Mouse (Mus musculus) C2C12 (cell line): ENCODE data around the gene Lipt1. TPM values are rescaled to one million over a fixed set of nuclear protein-coding genes. Genes with fewer than 3 reads are reported as not detected.

Experiments used
- H3K27me3 ChIP-seq: one replicate; pipeline ENCODE4 v1.6.1; 2011; ENCODE audit not compliant: control insufficient read depth, insufficient read depth, insufficient read length
- H3K36me3 ChIP-seq: one replicate; pipeline ENCODE4 v1.6.1; 2011; ENCODE audit not compliant: control insufficient read depth, insufficient read depth
- H3K4me3 ChIP-seq: one replicate; pipeline ENCODE4 v1.5.1; 2011; ENCODE audit warnings: mild to moderate bottlenecking, control low read depth; ENCODE audit not compliant: poor library complexity, insufficient read depth, severe bottlenecking
- H3K79me2 ChIP-seq: one replicate; pipeline ENCODE4 v1.6.1; 2011; ENCODE audit not compliant: control insufficient read depth, insufficient read depth
- H3K79me3 ChIP-seq: one replicate; pipeline ENCODE4 v1.6.1; 2011; ENCODE audit warnings: low read depth, control low read depth
- H3ac ChIP-seq: one replicate; pipeline ENCODE3; 2011; ENCODE audit warnings: low read depth; ENCODE audit not compliant: control insufficient read depth, insufficient read length
- CEBPB ChIP-seq: IDR thresholded peaks from one replicate; pipeline ENCODE4 v1.6.1; 2011; ENCODE audit warnings: low read depth, mild to moderate bottlenecking, control low read depth, moderate library complexity
- CTCF ChIP-seq: IDR thresholded peaks from one replicate; pipeline ENCODE4 v1.5.1; 2011; ENCODE audit not compliant: control insufficient read depth, insufficient read depth, insufficient read length
- FOSL1 ChIP-seq: IDR thresholded peaks from one replicate; pipeline ENCODE4 v1.8.0; 2011; ENCODE audit warnings: mild to moderate bottlenecking, low read length; ENCODE audit not compliant: poor library complexity, insufficient read depth, severe bottlenecking
- MAX ChIP-seq: IDR thresholded peaks from one replicate; pipeline ENCODE4 v1.6.1; 2011; ENCODE audit warnings: mild to moderate bottlenecking, control low read depth
- MYOD1 ChIP-seq: IDR thresholded peaks from one replicate; pipeline ENCODE4 v1.6.1; 2011; ENCODE audit warnings: low read depth; ENCODE audit not compliant: control insufficient read depth, insufficient read length
- MYOG ChIP-seq: IDR thresholded peaks from one replicate; pipeline ENCODE4 v1.6.1; 2011; ENCODE audit not compliant: control insufficient read depth, insufficient read length; ENCODE audit errors: extremely low read depth
- USF1 ChIP-seq: IDR thresholded peaks from one replicate; pipeline ENCODE4 v1.6.1; 2011; ENCODE audit warnings: low read depth, mild to moderate bottlenecking, control low read depth, moderate library complexity
- polyA plus RNA-seq: library from polyadenylated mRNA; unstranded; fragments of >200 nt; fragmentation: generic; extraction: Trizol; gene quantifications from one replicate; pipeline ENCODE4 v1.2.1, GENCODE M21; 2012; ENCODE audit warnings: missing spikeins

The Lipt1 gene
- polyA plus RNA-seq, 1 experiment: 5.8 TPM

DNA sequence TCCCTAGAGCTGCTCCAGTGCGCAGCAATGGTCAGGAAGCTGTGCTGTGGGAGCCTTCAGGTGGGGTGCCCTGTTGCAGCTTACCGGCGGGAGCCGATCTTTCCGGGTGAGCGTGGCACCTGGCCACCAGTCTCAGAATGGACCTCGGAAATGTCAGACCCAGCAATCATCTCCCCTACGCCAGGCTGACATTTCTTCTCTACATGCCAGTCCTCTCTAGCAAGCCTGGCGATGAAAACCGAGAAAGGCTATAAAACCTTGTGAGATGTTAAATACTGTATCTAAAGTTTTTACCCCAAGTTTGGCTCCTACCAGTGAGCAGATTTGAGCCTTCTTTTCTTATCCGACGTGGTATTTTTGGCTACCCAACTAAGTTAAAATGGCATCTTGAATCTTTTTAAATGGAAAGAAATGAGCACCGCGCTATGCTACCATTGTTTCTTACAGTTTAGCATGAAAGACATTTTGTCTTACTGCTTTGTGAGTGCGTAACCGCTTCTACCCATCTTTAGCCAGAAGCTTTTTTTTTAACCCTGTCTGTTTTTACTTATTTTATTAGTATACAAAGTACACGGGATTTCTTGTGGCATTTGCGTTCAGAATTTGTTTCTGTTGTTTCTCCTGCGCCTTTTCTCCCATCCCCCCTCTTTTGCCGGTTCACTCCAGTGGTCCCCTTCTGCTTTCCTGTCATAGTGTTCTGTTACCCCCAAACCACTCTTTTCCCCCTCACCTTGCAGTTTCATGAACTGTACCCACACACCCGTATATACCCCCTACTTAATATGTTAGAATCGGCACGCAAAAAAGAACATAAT lies 5.9 kb upstream of the Lipt1 start:
- H3ac ChIP-seq: peak overlapping the region; percentile 77
- no peaks in the 10 kb centered on the region for H3K27me3 ChIP-seq
- H3K79me3 ChIP-seq: no peaks in the 10 kb centered on the region
- no peak for TF ChIP-seq CEBPB
- TF ChIP-seq CTCF: no peak
- peak overlapping the region; percentile 38 for H3K4me3 ChIP-seq
- H3K36me3 ChIP-seq: no peaks in the 10 kb centered on the region
- no peaks in the 10 kb centered on the region for H3K79me2 ChIP-seq

DNA sequence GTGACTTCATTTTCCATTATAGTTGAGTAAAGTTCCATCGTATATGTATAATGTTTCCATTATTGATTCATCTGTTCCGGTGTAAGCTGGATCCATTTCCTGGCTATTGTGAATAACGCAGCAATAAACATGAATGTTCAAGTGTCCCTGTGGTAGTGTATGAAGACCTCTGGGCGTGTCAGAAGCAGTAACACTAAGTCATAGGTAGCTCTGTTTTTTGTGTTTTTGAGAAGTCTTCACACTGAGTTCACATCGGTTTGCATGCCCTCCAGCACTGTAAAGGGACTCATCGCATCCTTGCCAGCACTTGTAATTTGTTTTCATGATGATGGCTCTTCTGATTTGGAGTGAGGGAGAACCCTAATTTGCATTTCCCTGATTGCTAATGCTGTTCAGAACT lies 5.3 kb upstream of the Lipt1 start, which contains the start of gene Tsga10:
TSS of gene Tsga10 (minus strand) at position 144 of the 400 bp plus-strand sequence.
- Histone ChIP-seq H3ac (peak within 1 kb of the TSS; percentile 77), H3K79me3 (no peaks in the 10 kb centered on the region), H3K36me3 (no peaks in the 10 kb centered on the region), H3K79me2 (no peaks in the 10 kb centered on the region), H3K4me3 (peak within 1 kb of the TSS; percentile 38), H3K27me3 (no peaks in the 10 kb centered on the region)
- TF ChIP-seq MAX (no peak), USF1 (no peak), CEBPB (no peak), MYOD1 (no peak), CTCF (no peak), MYOG (no peak), FOSL1 (no peak)

DNA sequence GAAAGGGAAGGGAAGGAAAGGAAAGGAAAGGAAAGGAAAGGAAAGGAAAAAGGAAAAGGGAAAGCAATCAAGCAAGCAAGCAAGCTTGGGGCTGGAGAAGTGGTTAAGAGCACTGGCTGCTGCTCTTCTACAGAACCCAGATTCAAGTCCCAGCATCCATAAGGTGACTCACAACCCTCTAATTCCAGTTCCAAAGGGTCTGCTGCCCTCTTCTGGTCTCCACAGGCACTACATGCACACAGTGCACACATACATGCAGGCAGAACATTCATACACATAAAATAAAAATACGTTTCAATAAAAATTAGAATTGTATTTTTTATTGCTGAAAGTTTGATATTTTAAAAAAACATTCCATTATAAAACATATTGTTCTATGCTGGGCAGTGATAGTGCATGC lies 4.5 kb upstream of the Lipt1 start:
- TF ChIP-seq CTCF (peak; percentile 50), FOSL1 (no peak), MAX (no peak)
- no peaks in the 10 kb centered on the region for H3K27me3 ChIP-seq
- H3K36me3 ChIP-seq: no peaks in the 10 kb centered on the region
- no peak overlapping the region for H3K4me3 ChIP-seq
- H3K79me2 ChIP-seq: no peaks in the 10 kb centered on the region
- no peak overlapping the region for H3ac ChIP-seq
- no peaks in the 10 kb centered on the region for H3K79me3 ChIP-seq

DNA sequence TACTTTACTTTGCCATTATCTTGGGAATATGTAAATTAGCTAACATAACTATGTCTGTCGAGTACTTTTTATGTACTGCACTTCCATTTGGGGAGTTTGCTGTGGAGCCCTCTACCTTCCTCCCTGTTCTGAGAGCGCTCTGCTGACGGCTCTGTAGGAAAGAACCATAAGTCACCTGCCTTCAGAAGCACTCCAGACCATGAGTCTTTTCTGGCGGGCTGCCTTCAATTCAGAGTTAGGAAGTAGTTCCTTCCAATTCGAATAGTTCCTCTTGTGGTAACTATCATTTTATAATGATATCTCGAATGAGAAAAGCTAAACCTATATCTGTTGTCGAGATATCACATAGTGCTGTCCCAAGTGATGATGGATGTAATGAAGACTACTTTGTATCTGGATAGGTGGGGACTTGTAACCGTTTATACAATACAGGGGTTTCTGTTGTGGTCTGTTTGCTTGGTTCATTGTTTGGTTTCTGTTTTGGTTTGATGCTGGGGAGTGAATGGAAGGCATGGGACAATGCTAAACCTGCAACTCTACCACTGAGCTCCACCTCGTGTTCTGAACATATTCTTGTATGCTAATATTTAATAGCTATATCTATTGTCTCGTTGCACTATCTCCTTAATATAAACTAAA lies 3.7 kb upstream of the Lipt1 start:
- H3K27me3 ChIP-seq: no peaks in the 10 kb centered on the region
- no peaks in the 10 kb centered on the region for H3K36me3 ChIP-seq
- H3K79me2 ChIP-seq: peaks cover 3% of the 10 kb centered on the region
- H3K79me3 ChIP-seq: no peaks in the 10 kb centered on the region
- no peak overlapping the region for H3K4me3 ChIP-seq
- H3ac ChIP-seq: no peak overlapping the region
- TF ChIP-seq FOSL1 (no peak), MAX (no peak), CEBPB (no peak), CTCF (no peak), MYOG (no peak), USF1 (no peak), MYOD1 (no peak)

DNA sequence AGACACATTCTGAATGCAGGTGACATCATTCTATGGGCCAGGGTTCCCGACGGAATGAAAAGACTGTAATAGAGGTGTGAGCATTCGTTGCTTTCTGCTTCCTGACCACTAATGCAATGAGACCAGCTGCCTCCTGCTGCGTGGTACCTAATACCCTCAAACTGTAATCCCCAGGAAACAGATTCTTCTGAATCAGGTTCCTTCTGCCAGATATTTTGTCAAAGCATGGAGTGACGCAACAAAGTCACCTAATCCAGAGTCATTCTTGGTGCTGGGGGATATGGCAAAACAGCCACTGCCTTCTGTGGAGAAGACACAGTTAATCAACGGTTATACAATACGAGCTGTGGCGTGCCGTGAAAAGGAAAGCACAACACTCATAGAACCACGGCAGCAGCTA lies 2.9 kb upstream of the Lipt1 start:
- no peak overlapping the region for H3ac ChIP-seq
- TF ChIP-seq USF1 (no peak), MYOD1 (no peak)
- H3K4me3 ChIP-seq: no peak overlapping the region
- no peaks in the 10 kb centered on the region for H3K27me3 ChIP-seq
- H3K79me2 ChIP-seq: peaks cover 12% of the 10 kb centered on the region
- no peaks in the 10 kb centered on the region for H3K36me3 ChIP-seq
- peaks cover 2% of the 10 kb centered on the region for H3K79me3 ChIP-seq

DNA sequence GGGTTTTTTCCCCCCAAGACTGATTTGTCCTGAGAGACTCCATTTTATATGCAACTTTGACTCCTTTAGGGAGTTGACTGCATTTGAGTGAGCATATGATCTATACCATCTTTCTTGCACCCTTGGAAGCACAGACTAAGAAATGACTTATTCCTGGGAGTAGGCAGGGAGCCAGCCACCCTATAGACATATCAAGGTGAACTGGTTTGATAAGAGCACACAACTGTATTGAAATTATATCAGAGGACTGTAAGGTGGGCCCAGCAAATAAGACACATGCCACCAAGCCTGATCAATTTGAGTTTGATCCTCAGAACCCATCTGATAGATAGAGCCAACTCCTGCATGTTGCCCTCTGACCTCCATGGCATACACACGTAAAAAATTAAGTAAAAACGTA lies 2.2 kb upstream of the Lipt1 start:
- Histone ChIP-seq H3K79me3 (peaks cover 2% of the 10 kb centered on the region), H3K4me3 (no peak overlapping the region), H3K27me3 (no peaks in the 10 kb centered on the region), H3K79me2 (peaks cover 17% of the 10 kb centered on the region), H3ac (no peak overlapping the region), H3K36me3 (no peaks in the 10 kb centered on the region)
- TF ChIP-seq CTCF: no peak
- no peak for TF ChIP-seq USF1
- no peak for TF ChIP-seq FOSL1
- no peak for TF ChIP-seq MYOG
- TF ChIP-seq MAX: no peak
- TF ChIP-seq MYOD1: no peak
- TF ChIP-seq CEBPB: no peak
